Mouse (Mus musculus) layer of hippocampus, adult 9-11 months (tissue): ENCODE measurements around the gene Mb.

ENCODE experiments used
- DNase-seq: peaks from one replicate; pipeline ENCODE4 v3.0.0; 2022

The Mb gene

GRCm38 (mm10) chr15:76973272-76973854 is 77.1 kb downstream of the Mb start:
- no peak for DNase-seq

- no peak for DNase-seq
Observed at GRCm38 (mm10) chr15:76972661-76973060, 77.8 kb downstream of the Mb start.
